Mouse (Mus musculus) ES-E14 (cell line): ENCODE measurements around the gene Med18.

Experiments used
- HCFC1 ChIP-seq: IDR thresholded peaks from 2 replicates; pipeline ENCODE4 v1.6.1; 2012; ENCODE audit warnings: low read length, inconsistent platforms, borderline replicate concordance; ENCODE audit not compliant: insufficient read depth
- MAFK ChIP-seq: IDR thresholded peaks from 2 replicates; pipeline ENCODE4 v1.6.1; 2014; ENCODE audit warnings: mild to moderate bottlenecking, low read depth, low read length, inconsistent platforms; ENCODE audit not compliant: insufficient read depth

DNA sequence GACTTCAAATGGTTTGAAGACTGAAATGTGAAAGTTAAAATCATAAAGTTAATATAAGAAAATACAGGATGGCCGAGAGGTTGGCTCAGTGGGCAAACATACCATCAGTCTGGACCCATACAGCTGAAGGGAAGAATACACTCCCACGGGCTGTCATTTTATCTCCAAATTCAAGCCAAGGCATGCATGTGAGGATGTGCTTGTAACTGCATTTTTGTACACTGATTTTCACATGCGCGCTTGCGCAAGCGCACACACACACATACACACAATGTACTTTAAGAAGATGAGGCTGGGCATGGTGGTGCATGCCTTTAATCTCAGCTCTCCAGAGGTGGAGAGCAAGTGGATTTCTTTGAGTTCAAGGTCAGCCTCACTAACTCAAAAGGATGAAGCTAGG is 8.2 kb downstream of the Med18 start:
- TF ChIP-seq HCFC1: no peak
- TF ChIP-seq MAFK: no peak
